Mouse (Mus musculus): ENCODE data around the gene Ets1. TPM values are rescaled to one million over a fixed set of nuclear protein-coding genes. Genes with fewer than 3 reads are reported as not detected.

Ets1 gene
- total and polyA plus RNA-seq, 2 experiments from 2014 or later = 34.3 to 72.7 TPM

- ATAC-seq (ENCODE audit: insufficient read depth, low read depth) = no peak
- H3K27ac ChIP-seq (ENCODE audit: low read depth) = no peak overlapping the region
- peaks cover 13% of the 10 kb centered on the region for H3K4me1 ChIP-seq (ENCODE audit: control insufficient read depth, insufficient read depth)
- WGBS = 69% methylated on average over 6 of the region's 6 CpGs
- no peaks in the 10 kb centered on the region for H3K27me3 ChIP-seq (ENCODE audit: control insufficient read depth, insufficient read depth, low read length)
- H3K36me3 ChIP-seq (replicated peaks; ENCODE audit: control insufficient read depth, insufficient read depth, low read length) = no peaks in the 10 kb centered on the region
- H3K4me2 ChIP-seq (ENCODE audit: low read depth, low read length) = no peak overlapping the region
- H3K9ac ChIP-seq (replicated peaks; ENCODE audit: low read depth, low read length) = no peak overlapping the region
- H3K4me3 ChIP-seq (ENCODE audit: low read depth, low read length) = no peak overlapping the region
- TF ChIP-seq EP300 (IDR thresholded peaks at IDR 0.05; ENCODE audit: low read depth) (no peak), CTCF (IDR thresholded peaks at IDR 0.05; ENCODE audit: low read depth) (no peak)
- H3K9me3 ChIP-seq (replicated peaks; ENCODE audit: control insufficient read depth, low read length) = no peaks in the 10 kb centered on the region
- no peak for DNase-seq (ENCODE audit: low spot score)
Observed at GRCm38 (mm10) chr9:32679531-32679930, 43.5 kb downstream of the Ets1 start.

GRCm38 (mm10) chr9:32680201-32680600 is 44.2 kb downstream of the Ets1 start:
- Histone ChIP-seq H3K36me3 (replicated peaks; ENCODE audit: control insufficient read depth, insufficient read depth, low read length) (no peaks in the 10 kb centered on the region), H3K4me1 (ENCODE audit: control insufficient read depth, insufficient read depth) (peaks cover 7% of the 10 kb centered on the region), H3K27ac (ENCODE audit: low read depth) (no peak overlapping the region), H3K9me3 (replicated peaks; ENCODE audit: control insufficient read depth, low read length) (no peaks in the 10 kb centered on the region), H3K9ac (replicated peaks; ENCODE audit: low read depth, low read length) (no peak overlapping the region), H3K4me3 (ENCODE audit: low read depth, low read length) (no peak overlapping the region), H3K4me2 (ENCODE audit: low read depth, low read length) (no peak overlapping the region), H3K27me3 (ENCODE audit: control insufficient read depth, insufficient read depth, low read length) (no peaks in the 10 kb centered on the region)
- DNase-seq (ENCODE audit: low spot score) = no peak
- WGBS = 64% methylated on average over 2 of the region's 2 CpGs
- TF ChIP-seq CTCF (IDR thresholded peaks at IDR 0.05; ENCODE audit: low read depth) = no peak
- no peak for TF ChIP-seq EP300 (IDR thresholded peaks at IDR 0.05; ENCODE audit: low read depth)
- ATAC-seq (ENCODE audit: insufficient read depth, low read depth) = no peak

GRCm38 (mm10) chr9:32685793-32686558 is 50.0 kb downstream of the Ets1 start:
- H3K9ac ChIP-seq (replicated peaks; ENCODE audit: low read depth, low read length) = no peak overlapping the region
- 48% methylated on average over 8 of the region's 8 CpGs for WGBS
- DNase-seq (ENCODE audit: low spot score) = no peak

GRCm38 (mm10) chr9:32688351-32688750 is 52.3 kb downstream of the Ets1 start:
- H3K4me1 ChIP-seq (ENCODE audit: control insufficient read depth, insufficient read depth) = no peaks in the 10 kb centered on the region; the same call in 1 of the 2 replicates
- 42% methylated on average over 2 of the region's 2 CpGs for WGBS
- no peaks in the 10 kb centered on the region for H3K36me3 ChIP-seq (replicated peaks; ENCODE audit: control insufficient read depth, insufficient read depth, low read length)
- H3K4me3 ChIP-seq (ENCODE audit: low read depth, low read length) = no peak overlapping the region
- ATAC-seq (ENCODE audit: insufficient read depth, low read depth) = no peak
- DNase-seq (ENCODE audit: low spot score) = no peak
- H3K9ac ChIP-seq (replicated peaks; ENCODE audit: low read depth, low read length) = no peak overlapping the region
- TF ChIP-seq CTCF (IDR thresholded peaks at IDR 0.05; ENCODE audit: low read depth) (no peak), EP300 (IDR thresholded peaks at IDR 0.05; ENCODE audit: low read depth) (no peak)
- H3K27me3 ChIP-seq (ENCODE audit: control insufficient read depth, insufficient read depth, low read length) = no peaks in the 10 kb centered on the region
- no peak overlapping the region for H3K4me2 ChIP-seq (ENCODE audit: low read depth, low read length)
- no peak overlapping the region for H3K27ac ChIP-seq (ENCODE audit: low read depth)
- no peaks in the 10 kb centered on the region for H3K9me3 ChIP-seq (replicated peaks; ENCODE audit: control insufficient read depth, low read length)

More at GRCm38 (mm10) chr9:32685793-32686558, 50.0 kb downstream of the Ets1 start:
- no peak for ATAC-seq (ENCODE audit: insufficient read depth, low read depth)
- TF ChIP-seq EP300 (IDR thresholded peaks at IDR 0.05; ENCODE audit: low read depth) (no peak), CTCF (IDR thresholded peaks at IDR 0.05; ENCODE audit: low read depth) (no peak)
- Histone ChIP-seq H3K27me3 (ENCODE audit: control insufficient read depth, insufficient read depth, low read length) (no peaks in the 10 kb centered on the region), H3K36me3 (replicated peaks; ENCODE audit: control insufficient read depth, insufficient read depth, low read length) (no peaks in the 10 kb centered on the region), H3K27ac (ENCODE audit: low read depth) (no peak overlapping the region), H3K4me3 (ENCODE audit: low read depth, low read length) (no peak overlapping the region), H3K4me1 (ENCODE audit: control insufficient read depth, insufficient read depth) (no peaks in the 10 kb centered on the region), H3K4me2 (ENCODE audit: low read depth, low read length) (no peak overlapping the region), H3K9me3 (replicated peaks; ENCODE audit: control insufficient read depth, low read length) (no peaks in the 10 kb centered on the region)

GRCm38 (mm10) chr9:32691151-32691925 is 55.3 kb downstream of the Ets1 start:
- WGBS = 70% methylated on average over 12 of the region's 12 CpGs
- no peak for DNase-seq (ENCODE audit: low spot score)
- Histone ChIP-seq H3K4me3 (ENCODE audit: low read depth, low read length) (no peak overlapping the region), H3K27me3 (ENCODE audit: control insufficient read depth, insufficient read depth, low read length) (no peaks in the 10 kb centered on the region), H3K9ac (replicated peaks; ENCODE audit: low read depth, low read length) (no peak overlapping the region), H3K27ac (ENCODE audit: low read depth) (no peak overlapping the region), H3K4me2 (ENCODE audit: low read depth, low read length) (no peak overlapping the region), H3K9me3 (replicated peaks; ENCODE audit: control insufficient read depth, low read length) (no peaks in the 10 kb centered on the region), H3K4me1 (ENCODE audit: control insufficient read depth, insufficient read depth) (no peaks in the 10 kb centered on the region; the same call in 1 of the 2 replicates), H3K36me3 (replicated peaks; ENCODE audit: control insufficient read depth, insufficient read depth, low read length) (no peaks in the 10 kb centered on the region)
- no peak for ATAC-seq (ENCODE audit: insufficient read depth, low read depth)
- TF ChIP-seq EP300 (IDR thresholded peaks at IDR 0.05; ENCODE audit: low read depth) (no peak), CTCF (IDR thresholded peaks at IDR 0.05; ENCODE audit: low read depth) (no peak)
